Mouse (Mus musculus) spleen, adult 2 months (tissue): ENCODE measurements at regions not wholly inside any gene's neighbourhood (a gene's known extent, or its start where the extent isn't known, plus 50 kb on each side); places are given as distances from the start of the nearest gene placed in this dataset.

Experiments
- CTCF ChIP-seq: fragments of 200-500 bp; IDR thresholded peaks from 2 replicates; pipeline ENCODE4 v1.5.1; 2011; ENCODE audit warnings: mild to moderate bottlenecking, inconsistent platforms; ENCODE audit not compliant: insufficient read depth, insufficient read length, insufficient replicate concordance; ENCODE audit errors: extremely low read depth
- POLR2A ChIP-seq: fragments of 200-500 bp; IDR thresholded peaks from 2 replicates; pipeline ENCODE4 v1.6.1; 2011; ENCODE audit warnings: low read depth, low read length, inconsistent platforms

GRCm38 (mm10) chr9:67160785-67161455 lies 111.7 kb upstream of the Tpm1 start:
- TF ChIP-seq CTCF = no peak
- no peak for TF ChIP-seq POLR2A
